In genomic region chr5:151421859-151422258, GRCm38 (mm10) we compare ENCODE assay signal across 17 mouse cellular contexts. TPM values are rescaled to one million over a fixed set of nuclear protein-coding genes. Genes with fewer than 3 reads are reported as not detected.
DNase-seq lines count a peak whose midpoint lies in the region; ATAC-seq lines count a peak whose summit lies in the region.
"Had no signal": no experiment of that assay in that cellular context is flagged by ENCODE, and none has a peak within 500 bp of the region (broad histone marks: within the 10 kb centered on the region; RNA-seq: fewer than 3 reads in every experiment).

No protein-coding gene starts in this region.

- no peak for ATAC-seq in embryonic facial prominence, embryonic 14.5 days (ENCODE audit: low read depth)
- no peak for ATAC-seq in midbrain, embryonic 11.5 days (ENCODE audit: low FRiP score)
- ATAC-seq in midbrain, embryonic 14.5 days (ENCODE audit: low FRiP score, low TSS enrichment): no peak

- H3K36me3 ChIP-seq in embryonic facial prominence, embryonic 14.5 days (ENCODE audit: control insufficient read depth, insufficient read depth, low read length): no peaks in the 10 kb centered on the region
- H3K36me3 ChIP-seq in embryonic facial prominence, embryonic 10.5 days (replicated peaks): no peaks in the 10 kb centered on the region
- H3K36me3 ChIP-seq in midbrain, embryonic 11.5 days (ENCODE audit: control insufficient read depth, insufficient read depth, low read length): no peaks in the 10 kb centered on the region
- H3K36me3 ChIP-seq in midbrain, embryonic 14.5 days (ENCODE audit: control insufficient read depth, insufficient read depth, low read length): no peaks in the 10 kb centered on the region
- H3K36me3 ChIP-seq: heart, embryonic 13.5 days; hindbrain, embryonic 13.5 days; neural tube, embryonic 13.5 days had no signal

- H3K27me3 ChIP-seq in embryonic facial prominence, embryonic 14.5 days (replicated peaks; ENCODE audit: control insufficient read depth, insufficient read depth, low read length): no peaks in the 10 kb centered on the region
- no peaks in the 10 kb centered on the region for H3K27me3 ChIP-seq in embryonic facial prominence, embryonic 10.5 days (replicated peaks; ENCODE audit: low read depth, poor library complexity, severe bottlenecking)
- no peaks in the 10 kb centered on the region for H3K27me3 ChIP-seq in midbrain, embryonic 11.5 days (ENCODE audit: control insufficient read depth, insufficient read depth, low read length)
- H3K27me3 ChIP-seq in midbrain, embryonic 14.5 days (ENCODE audit: control insufficient read depth, insufficient read depth, low read length): no peaks in the 10 kb centered on the region
- H3K27me3 ChIP-seq: heart, embryonic 13.5 days; hindbrain, embryonic 13.5 days; neural tube, embryonic 13.5 days had no signal

- DNase-seq in embryonic facial prominence, embryonic 14.5 days (ENCODE audit: low spot score): peak; percentile 16
- DNase-seq in embryonic facial prominence, embryonic 10.5 days (ENCODE audit: low spot score): no peak
- peak; percentile 22 to 32 for DNase-seq in kidney, postnatal 4 days
- no peak for DNase-seq in kidney, adult 9 months
- peak; percentile 73 for DNase-seq in midbrain, embryonic 11.5 days (ENCODE audit: low spot score, missing footprints)
- DNase-seq in midbrain, embryonic 14.5 days: no peak
- DNase-seq in right cerebral cortex, postnatal 4 days: peak; percentile 8
- no peak for DNase-seq in retina, postnatal 1 day
- DNase-seq: cerebellum, adult 9-10 months; kidney, adult 2 months; liver had no signal

- no peaks in the 10 kb centered on the region for H3K9me3 ChIP-seq in embryonic facial prominence, embryonic 14.5 days (ENCODE audit: control insufficient read depth, low read length)
- no peaks in the 10 kb centered on the region for H3K9me3 ChIP-seq in embryonic facial prominence, embryonic 10.5 days
- no peaks in the 10 kb centered on the region for H3K9me3 ChIP-seq in midbrain, embryonic 11.5 days (ENCODE audit: control insufficient read depth, low read length)
- no peaks in the 10 kb centered on the region for H3K9me3 ChIP-seq in midbrain, embryonic 14.5 days (ENCODE audit: control insufficient read depth, low read length)
- H3K9me3 ChIP-seq: heart, embryonic 13.5 days; hindbrain, embryonic 13.5 days; neural tube, embryonic 13.5 days had no signal

- 59% methylated on average over 7 of the region's 7 CpGs for WGBS in embryonic facial prominence, embryonic 14.5 days
- WGBS in embryonic facial prominence, embryonic 10.5 days: 81% methylated on average over 7 of the region's 7 CpGs
- WGBS in midbrain, embryonic 11.5 days: 75% methylated on average over 7 of the region's 7 CpGs
- WGBS in midbrain, embryonic 14.5 days: 65% methylated on average over 7 of the region's 7 CpGs

- no peak overlapping the region for H3K4me3 ChIP-seq in embryonic facial prominence, embryonic 14.5 days (ENCODE audit: low read depth, low read length)
- no peak overlapping the region for H3K4me3 ChIP-seq in embryonic facial prominence, embryonic 10.5 days
- no peak overlapping the region for H3K4me3 ChIP-seq in midbrain, embryonic 11.5 days (ENCODE audit: low read depth, low read length)
- no peak overlapping the region for H3K4me3 ChIP-seq in midbrain, embryonic 14.5 days (replicated peaks; ENCODE audit: low read depth, low read length)
- H3K4me3 ChIP-seq: heart, embryonic 13.5 days; hindbrain, embryonic 13.5 days; neural tube, embryonic 13.5 days had no signal

- no peak overlapping the region for H3K9ac ChIP-seq in embryonic facial prominence, embryonic 14.5 days (ENCODE audit: low read depth, low read length)
- no peak overlapping the region for H3K9ac ChIP-seq in midbrain, embryonic 11.5 days (ENCODE audit: low read length)
- no peak overlapping the region for H3K9ac ChIP-seq in midbrain, embryonic 14.5 days (replicated peaks; ENCODE audit: low read length)
- H3K9ac ChIP-seq: heart, embryonic 13.5 days; hindbrain, embryonic 13.5 days; neural tube, embryonic 13.5 days had no signal

- no peak overlapping the region for H3K27ac ChIP-seq in embryonic facial prominence, embryonic 14.5 days (replicated peaks; ENCODE audit: low read depth, low read length)
- no peak overlapping the region for H3K27ac ChIP-seq in embryonic facial prominence, embryonic 10.5 days (replicated peaks)
- no peak overlapping the region for H3K27ac ChIP-seq in midbrain, embryonic 11.5 days (ENCODE audit: low read depth, low read length)
- no peak overlapping the region for H3K27ac ChIP-seq in midbrain, embryonic 14.5 days (replicated peaks; ENCODE audit: low read depth, low read length)
- H3K27ac ChIP-seq: heart, embryonic 13.5 days; hindbrain, embryonic 13.5 days; macrophage; neural tube, embryonic 13.5 days had no signal

- no peak overlapping the region for H3K4me2 ChIP-seq in embryonic facial prominence, embryonic 14.5 days (ENCODE audit: low read depth, low read length)
- H3K4me2 ChIP-seq in midbrain, embryonic 11.5 days: no peak overlapping the region
- no peak overlapping the region for H3K4me2 ChIP-seq in midbrain, embryonic 14.5 days (ENCODE audit: low read length)
- H3K4me2 ChIP-seq: heart, embryonic 13.5 days; hindbrain, embryonic 13.5 days; neural tube, embryonic 13.5 days had no signal

- H3K4me1 ChIP-seq in embryonic facial prominence, embryonic 14.5 days (ENCODE audit: control insufficient read depth, insufficient read depth, low read length): peaks cover 3% of the 10 kb centered on the region; the same call in 1 of the 2 replicates
- H3K4me1 ChIP-seq in embryonic facial prominence, embryonic 10.5 days: 0 out of 2 replicates have a peak, but pooled peaks cover 3% of the 10 kb centered on the region
- H3K4me1 ChIP-seq in midbrain, embryonic 11.5 days (ENCODE audit: control insufficient read depth, insufficient read depth, low read length): no peaks in the 10 kb centered on the region
- no peaks in the 10 kb centered on the region for H3K4me1 ChIP-seq in midbrain, embryonic 14.5 days (ENCODE audit: control insufficient read depth, insufficient read depth, low read length)
- H3K4me1 ChIP-seq: hindbrain, embryonic 13.5 days had no signal

RNA-seq across cellular contexts. Expression of gene Gm42906, which starts 6.1 kb away (rescaled TPM):
- polyA plus RNA-seq in embryonic facial prominence, embryonic 14.5 days (2014; fragmentation: Nextera tagmentation; extraction: Ambion mirVana): not detected in 2 replicates
- not detected in 2 replicates for polyA plus RNA-seq in embryonic facial prominence, embryonic 10.5 days (2016; fragmentation: Nextera tagmentation; extraction: Ambion mirVana)
- polyA plus RNA-seq in midbrain, embryonic 11.5 days (2014; fragmentation: Nextera tagmentation; extraction: Ambion mirVana): not detected in 2 replicates
- not detected in 2 replicates for polyA plus RNA-seq in midbrain, embryonic 14.5 days (2014; fragmentation: Nextera tagmentation; extraction: Ambion mirVana)
- polyA plus RNA-seq: frontal cortex, adult 2 months; heart, embryonic 13.5 days; hindbrain, embryonic 13.5 days; kidney, adult 2 months; macrophage; midbrain, postnatal 0 days; neural tube, embryonic 13.5 days had no signal

Comparison
In these comparisons a context has a peak if more than half of its experiments do, and no peak if none do; other contexts are left out.
1. DNase-seq: peak in embryonic facial prominence, embryonic 14.5 days (single experiment), kidney, postnatal 4 days (2 of 2), midbrain, embryonic 11.5 days (single experiment) and right cerebral cortex, postnatal 4 days (single experiment); none in embryonic facial prominence, embryonic 10.5 days (single experiment), kidney, adult 9 months (single experiment), midbrain, embryonic 14.5 days (single experiment) and retina, postnatal 1 day (single experiment).